ENCODE assay signal across 13 mouse cellular contexts in the genomic region with DNA sequence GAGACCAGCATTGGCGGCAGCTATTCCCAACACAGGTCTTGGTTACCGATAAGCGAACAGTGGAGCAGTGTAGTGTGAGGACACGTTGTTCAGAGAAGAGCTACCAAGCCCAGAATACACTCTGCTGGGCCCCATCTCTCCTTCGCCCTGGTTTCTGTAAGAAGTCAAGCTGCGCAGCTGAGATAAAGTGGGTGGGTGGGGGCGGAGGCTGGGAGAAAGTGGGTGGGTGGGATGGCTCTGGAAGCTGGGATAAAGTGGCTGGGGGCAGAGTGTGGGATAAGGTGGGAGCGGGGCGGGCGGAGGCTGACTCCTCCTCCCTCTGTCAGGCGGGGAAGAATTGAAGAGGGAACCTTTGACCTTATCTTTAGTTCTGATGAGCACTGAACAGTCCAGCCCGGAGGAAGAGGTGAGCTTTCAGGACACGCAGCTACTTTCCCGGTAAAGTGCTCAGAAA.
A peak's percentile ranks its signal among the peaks of the same experiment; 100 is the strongest.
DNase-seq lines count a peak whose midpoint lies in the region; ATAC-seq and TF ChIP-seq lines count a peak whose summit lies in the region.
"Had no signal": no experiment of that assay in that cellular context is flagged by ENCODE, and none has a peak within 500 bp of the region (broad histone marks: within the 10 kb centered on the region; RNA-seq: fewer than 3 reads in every experiment).

No protein-coding gene starts in this region.

- no peak for TF ChIP-seq CTCF in liver, embryonic 14.5 days (IDR thresholded peaks at IDR 0.05; ENCODE audit: low read depth)
- TF ChIP-seq CTCF in forebrain, postnatal 0 days (IDR thresholded peaks at IDR 0.05; ENCODE audit: low read depth) = no peak

- no peaks in the 10 kb centered on the region for H3K27me3 ChIP-seq in embryonic facial prominence, embryonic 11.5 days (ENCODE audit: control insufficient read depth, insufficient read depth, low read length)
- H3K27me3 ChIP-seq in embryonic facial prominence, embryonic 10.5 days (replicated peaks; ENCODE audit: low read depth, poor library complexity, severe bottlenecking) = no peaks in the 10 kb centered on the region
- H3K27me3 ChIP-seq in kidney, embryonic 16.5 days (ENCODE audit: insufficient read depth, low read length) = no peaks in the 10 kb centered on the region
- H3K27me3 ChIP-seq in liver, embryonic 14.5 days (ENCODE audit: control insufficient read depth, insufficient read depth, low read length) = no peaks in the 10 kb centered on the region
- H3K27me3 ChIP-seq in forebrain, postnatal 0 days (ENCODE audit: insufficient read depth, low read length) = no peaks in the 10 kb centered on the region
- H3K27me3 ChIP-seq: hindbrain, embryonic 15.5 days; limb, embryonic 15.5 days had no signal

- no peak for DNase-seq in embryonic facial prominence, embryonic 11.5 days (ENCODE audit: low spot score)
- DNase-seq in embryonic facial prominence, embryonic 10.5 days (ENCODE audit: low spot score) = no peak
- no peak for DNase-seq in kidney, postnatal 14 days
- peak; percentile 22 for DNase-seq in embryo, embryonic 11 days
- peak; percentile 79 to 86 (median 81) for DNase-seq in liver, embryonic 14.5 days (ENCODE audit: low read depth in 3 of 3, low spot score in 3 of 3)
- no peak for DNase-seq in left cerebral cortex, adult 9 months (ENCODE audit: low spot score in 2 of 2)
- DNase-seq in forebrain, postnatal 0 days = no peak
- DNase-seq: adrenal gland, postnatal 25 days; cerebellum, postnatal 25 days had no signal

- H3K4me1 ChIP-seq in embryonic facial prominence, embryonic 11.5 days (ENCODE audit: control insufficient read depth, insufficient read depth, low read length) = no peaks in the 10 kb centered on the region
- H3K4me1 ChIP-seq in embryonic facial prominence, embryonic 10.5 days = 0 out of 2 replicates have a peak, but pooled peaks cover 3% of the 10 kb centered on the region
- H3K4me1 ChIP-seq in kidney, embryonic 16.5 days (ENCODE audit: insufficient read depth, low read length) = no peaks in the 10 kb centered on the region
- peaks cover 29 to 32% of the 10 kb centered on the region in 2 experiments for H3K4me1 ChIP-seq in liver, embryonic 14.5 days (replicated peaks; ENCODE audit: control insufficient read depth in 2 of 2, insufficient read depth in 2 of 2, low read length in 1 of 2)
- no peaks in the 10 kb centered on the region for H3K4me1 ChIP-seq in forebrain, postnatal 0 days (ENCODE audit: insufficient read depth)
- H3K4me1 ChIP-seq: hindbrain, embryonic 15.5 days had no signal

- H3K36me3 ChIP-seq in embryonic facial prominence, embryonic 11.5 days (replicated peaks; ENCODE audit: control insufficient read depth, insufficient read depth, low read depth, low read length) = no peaks in the 10 kb centered on the region
- H3K36me3 ChIP-seq in embryonic facial prominence, embryonic 10.5 days (replicated peaks) = no peaks in the 10 kb centered on the region
- no peaks in the 10 kb centered on the region for H3K36me3 ChIP-seq in kidney, embryonic 16.5 days (ENCODE audit: insufficient read depth, low read length)
- H3K36me3 ChIP-seq in liver, embryonic 14.5 days (replicated peaks; ENCODE audit: control insufficient read depth, insufficient read depth, low read depth) = no peaks in the 10 kb centered on the region
- H3K36me3 ChIP-seq in forebrain, postnatal 0 days (ENCODE audit: insufficient read depth) = no peaks in the 10 kb centered on the region
- H3K36me3 ChIP-seq: hindbrain, embryonic 15.5 days; limb, embryonic 15.5 days had no signal

- H3K9me3 ChIP-seq in embryonic facial prominence, embryonic 11.5 days (replicated peaks; ENCODE audit: control insufficient read depth, low read length) = no peaks in the 10 kb centered on the region
- H3K9me3 ChIP-seq in embryonic facial prominence, embryonic 10.5 days = no peaks in the 10 kb centered on the region
- no peaks in the 10 kb centered on the region for H3K9me3 ChIP-seq in kidney, embryonic 16.5 days (ENCODE audit: low read length)
- no peaks in the 10 kb centered on the region for H3K9me3 ChIP-seq in liver, embryonic 14.5 days (ENCODE audit: control insufficient read depth, low read length)
- H3K9me3 ChIP-seq in forebrain, postnatal 0 days (ENCODE audit: low read length) = no peaks in the 10 kb centered on the region
- H3K9me3 ChIP-seq: hindbrain, embryonic 15.5 days; limb, embryonic 15.5 days had no signal

- ATAC-seq in embryonic facial prominence, embryonic 11.5 days (replicated peaks; ENCODE audit: insufficient number of reproducible peaks, low FRiP score, low TSS enrichment, low read depth) = peak; percentile 78; the same call in 1 of the 2 replicates
- ATAC-seq in kidney, embryonic 16.5 days (ENCODE audit: low FRiP score, low TSS enrichment) = 0 out of 2 replicates have a peak, but pooled peaks have one; percentile 71
- peak; percentile 97 for ATAC-seq in liver, embryonic 14.5 days (ENCODE audit: insufficient read depth)
- no peak for ATAC-seq in forebrain, postnatal 0 days

- WGBS in embryonic facial prominence, embryonic 11.5 days = 70% methylated on average over 14 of the region's 14 CpGs
- WGBS in embryonic facial prominence, embryonic 10.5 days = 67% methylated on average over 14 of the region's 14 CpGs
- WGBS in kidney, embryonic 16.5 days = 53% methylated on average over 14 of the region's 14 CpGs
- 8% methylated on average over 14 of the region's 14 CpGs for WGBS in liver, embryonic 14.5 days (ENCODE audit: insufficient replicate concordance)
- WGBS in forebrain, postnatal 0 days = 66% methylated on average over 14 of the region's 14 CpGs

- H3K4me2 ChIP-seq in embryonic facial prominence, embryonic 11.5 days (ENCODE audit: low read depth, low read length) = no peak overlapping the region
- no peak overlapping the region for H3K4me2 ChIP-seq in kidney, embryonic 16.5 days (replicated peaks; ENCODE audit: low read depth, low read length)
- H3K4me2 ChIP-seq in liver, embryonic 14.5 days (ENCODE audit: low read depth) = peak overlapping the region; percentile 62
- H3K4me2 ChIP-seq in forebrain, postnatal 0 days (ENCODE audit: low read depth) = no peak overlapping the region
- H3K4me2 ChIP-seq: hindbrain, embryonic 15.5 days; limb, embryonic 15.5 days had no signal

- H3K4me3 ChIP-seq in embryonic facial prominence, embryonic 11.5 days (ENCODE audit: low read depth, low read length) = no peak overlapping the region
- no peak overlapping the region for H3K4me3 ChIP-seq in embryonic facial prominence, embryonic 10.5 days
- H3K4me3 ChIP-seq in kidney, embryonic 16.5 days (ENCODE audit: low read length) = no peak overlapping the region
- peak overlapping the region; percentile 28 to 31 for H3K4me3 ChIP-seq in liver, embryonic 14.5 days (ENCODE audit: insufficient read depth in 1 of 2, low read depth in 2 of 2, low read length in 2 of 2)
- no peak overlapping the region for H3K4me3 ChIP-seq in forebrain, postnatal 0 days (ENCODE audit: low read depth, low read length)
- H3K4me3 ChIP-seq: hindbrain, embryonic 15.5 days; layer of hippocampus, adult 2 months; limb, embryonic 15.5 days had no signal

- no peak overlapping the region for H3K27ac ChIP-seq in embryonic facial prominence, embryonic 11.5 days (replicated peaks; ENCODE audit: low read depth, low read length)
- H3K27ac ChIP-seq in embryonic facial prominence, embryonic 10.5 days (replicated peaks) = no peak overlapping the region
- H3K27ac ChIP-seq in kidney, embryonic 16.5 days (ENCODE audit: low read length) = no peak overlapping the region
- peak overlapping the region; percentile 91 for H3K27ac ChIP-seq in liver, embryonic 14.5 days
- no peak overlapping the region for H3K27ac ChIP-seq in forebrain, postnatal 0 days (ENCODE audit: low read depth, low read length)
- H3K27ac ChIP-seq: hindbrain, embryonic 15.5 days; layer of hippocampus, adult 2 months; limb, embryonic 15.5 days had no signal

- H3K9ac ChIP-seq in embryonic facial prominence, embryonic 11.5 days (replicated peaks; ENCODE audit: low read length) = no peak overlapping the region
- no peak overlapping the region for H3K9ac ChIP-seq in kidney, embryonic 16.5 days (replicated peaks; ENCODE audit: low read length)
- peak overlapping the region; percentile 51 for H3K9ac ChIP-seq in liver, embryonic 14.5 days (replicated peaks)
- no peak overlapping the region for H3K9ac ChIP-seq in forebrain, postnatal 0 days
- H3K9ac ChIP-seq: hindbrain, embryonic 15.5 days; limb, embryonic 15.5 days had no signal

- TF ChIP-seq EP300 in liver, embryonic 14.5 days (IDR thresholded peaks at IDR 0.05; ENCODE audit: low read depth) = peak; percentile 90

Comparison
In these comparisons a context has a peak if more than half of its experiments do, and no peak if none do; other contexts are left out.
1. DNase-seq: peak in embryo, embryonic 11 days (single experiment) and liver, embryonic 14.5 days (3 of 3); none in embryonic facial prominence, embryonic 11.5 days (single experiment), embryonic facial prominence, embryonic 10.5 days (single experiment), kidney, postnatal 14 days (single experiment), left cerebral cortex, adult 9 months (0 of 2) and forebrain, postnatal 0 days (single experiment).
2. H3K4me3 ChIP-seq: peak in liver, embryonic 14.5 days (2 of 2); none in embryonic facial prominence, embryonic 11.5 days (single experiment), embryonic facial prominence, embryonic 10.5 days (single experiment), kidney, embryonic 16.5 days (single experiment) and forebrain, postnatal 0 days (single experiment).